Mouse (Mus musculus) kidney, adult 2 months (tissue): ENCODE results near the gene Olfr1137. TPM values are rescaled to one million over a fixed set of nuclear protein-coding genes. Genes with fewer than 3 reads are reported as not detected.

Experiments used
- DNase-seq: peaks from one replicate; pipeline ENCODE4 v3.0.0; 2021
- H3K27ac ChIP-seq: fragments of 200-500 bp; 2 replicates; pipeline ENCODE4 v1.5.1; 2012; ENCODE audit warnings: low read depth, low read length, control low read depth, inconsistent platforms; ENCODE audit not compliant: insufficient read depth
- H3K27me3 ChIP-seq: fragments of 200-500 bp; replicated peaks from 2 replicates; pipeline ENCODE4 v1.6.1; 2012; ENCODE audit warnings: mild to moderate bottlenecking, moderate library complexity, low read length, inconsistent platforms; ENCODE audit not compliant: control insufficient read depth, insufficient read depth
- H3K36me3 ChIP-seq: fragments of 200-500 bp; 2 replicates; pipeline ENCODE4 v1.6.1; 2012; ENCODE audit warnings: mild to moderate bottlenecking, moderate library complexity, low read length, inconsistent platforms; ENCODE audit not compliant: control insufficient read depth, insufficient read depth
- H3K4me1 ChIP-seq: fragments of 200-500 bp; 2 replicates; pipeline ENCODE4 v1.6.1; 2011; ENCODE audit warnings: low read length; ENCODE audit not compliant: control insufficient read depth, insufficient read depth
- H3K4me3 ChIP-seq: fragments of 200-500 bp; 2 replicates; pipeline ENCODE4 v1.5.1; 2011; ENCODE audit warnings: mild to moderate bottlenecking, low read depth, low read length, control low read depth; ENCODE audit not compliant: insufficient read depth
- CTCF ChIP-seq: fragments of 200-500 bp; conservative IDR thresholded peaks from 2 replicates; pipeline ENCODE4 v1.5.1; 2011; ENCODE audit warnings: low read depth, mild to moderate bottlenecking, control low read depth, low read length, moderate library complexity, mixed read lengths; ENCODE audit not compliant: insufficient read depth, insufficient read length
- POLR2A ChIP-seq: fragments of 200-500 bp; IDR thresholded peaks from one replicate; pipeline ENCODE4 v1.6.1; 2011; ENCODE audit warnings: low read depth, low read length, control low read depth
- WGBS: fragments of 180-500 bp; shearing (Covaris S2); methylation state at CpG from one replicate; pipeline ENCODE4 v1.1.7; 2018; 5-methylcytosine and 5-hydroxymethylcytosine counted together
- polyA plus RNA-seq: library from polyadenylated mRNA; depleted of rRNA; stranded (reverse); fragments of >200 nt; gene quantifications from 2 replicates; pipeline ENCODE4 v1.2.3, GENCODE M21; 2012; rRNA removed

The Olfr1137 gene
- polyA plus RNA-seq = not detected in 2 replicates

GRCm38 (mm10) chr2:87713079-87713478 lies at the start of gene Olfr1137:
TSS of gene Olfr1137 (minus strand) at chr2:87713179.
- DNase-seq = no peak
- TF ChIP-seq CTCF = no peak
- no peak for TF ChIP-seq POLR2A
- no peak within 1 kb of the TSS for H3K4me3 ChIP-seq
- H3K4me1 ChIP-seq = no peaks in the 10 kb centered on the region
- H3K27ac ChIP-seq = no peak within 1 kb of the TSS
- H3K36me3 ChIP-seq = no peaks in the 10 kb centered on the region
- H3K27me3 ChIP-seq = no peaks in the 10 kb centered on the region

GRCm38 (mm10) chr2:87753891-87754290 lies 40.9 kb upstream of the Olfr1137 start, which contains the start of gene Olfr1141:
TSS of gene Olfr1141 (minus strand) at chr2:87753991.
- no peak for TF ChIP-seq CTCF
- no peak for TF ChIP-seq POLR2A
- no peaks in the 10 kb centered on the region for H3K4me1 ChIP-seq
- no peaks in the 10 kb centered on the region for H3K27me3 ChIP-seq
- no peak for DNase-seq
- no peaks in the 10 kb centered on the region for H3K36me3 ChIP-seq
- 78% methylated on average over 1 of the region's 1 CpGs for WGBS
- H3K4me3 ChIP-seq = no peak within 1 kb of the TSS
- no peak within 1 kb of the TSS for H3K27ac ChIP-seq

- H3K4me3 ChIP-seq = no peak within 1 kb of the TSS
- TF ChIP-seq POLR2A = no peak
- TF ChIP-seq CTCF = no peak
- 75% methylated on average over 3 of the region's 3 CpGs for WGBS
- no peak for DNase-seq
- no peaks in the 10 kb centered on the region for H3K36me3 ChIP-seq
- no peaks in the 10 kb centered on the region for H3K27me3 ChIP-seq
- no peaks in the 10 kb centered on the region for H3K4me1 ChIP-seq
- no peak within 1 kb of the TSS for H3K27ac ChIP-seq
These were observed 30.5 kb upstream of the Olfr1137 start, which contains the start of gene Olfr1140 for GRCm38 (mm10) chr2:87743452-87743851. TSS of gene Olfr1140 (plus strand) at chr2:87743752.

- WGBS = 69% methylated on average over 1 of the region's 1 CpGs
- TF ChIP-seq POLR2A (no peak), CTCF (no peak)
- Histone ChIP-seq H3K4me3 (no peak within 1 kb of the TSS), H3K27me3 (no peaks in the 10 kb centered on the region), H3K4me1 (no peaks in the 10 kb centered on the region), H3K36me3 (no peaks in the 10 kb centered on the region), H3K27ac (no peak within 1 kb of the TSS)
- DNase-seq = no peak
These were observed 26.9 kb upstream of the Olfr1137 start, which contains the start of gene Olfr1138 for GRCm38 (mm10) chr2:87739878-87740277. TSS of gene Olfr1138 (minus strand) at chr2:87739978.

- Histone ChIP-seq H3K27ac (no peak within 1 kb of the TSS), H3K36me3 (no peaks in the 10 kb centered on the region), H3K4me3 (no peak within 1 kb of the TSS), H3K4me1 (no peaks in the 10 kb centered on the region), H3K27me3 (no peaks in the 10 kb centered on the region)
- no peak for DNase-seq
- TF ChIP-seq POLR2A (no peak), CTCF (no peak)
These were observed 19.1 kb downstream of the Olfr1137 start, which contains the start of gene Olfr1136 for GRCm38 (mm10) chr2:87693847-87694246. TSS of gene Olfr1136 (minus strand) at chr2:87693947.

- 10% methylated on average over 1 of the region's 1 CpGs for WGBS
- no peak within 1 kb of the TSS for H3K27ac ChIP-seq
- TF ChIP-seq CTCF (no peak), POLR2A (no peak)
- H3K27me3 ChIP-seq = no peaks in the 10 kb centered on the region
- H3K36me3 ChIP-seq = no peaks in the 10 kb centered on the region
- no peaks in the 10 kb centered on the region for H3K4me1 ChIP-seq
- no peak for DNase-seq
- H3K4me3 ChIP-seq = no peak within 1 kb of the TSS
These were observed 39.4 kb downstream of the Olfr1137 start, which contains the start of gene Olfr1135 for GRCm38 (mm10) chr2:87673564-87673963. TSS of gene Olfr1135 (minus strand) at chr2:87673664.

Other genes with a start within 250 kb of the Olfr1137 start
- gene Pramel7, start 216.1 kb downstream of the Olfr1137 start, polyA plus RNA-seq = not detected in 2 replicates
- gene Pramel6, start 206.6 kb downstream of the Olfr1137 start, polyA plus RNA-seq = not detected in 2 replicates
- not detected in 2 replicates for gene Olfr153, start 181.4 kb downstream of the Olfr1137 start, polyA plus RNA-seq
- gene Olfr1128, start 167.6 kb downstream of the Olfr1137 start, polyA plus RNA-seq = not detected in 2 replicates
- gene Olfr1129, start 139.3 kb downstream of the Olfr1137 start, polyA plus RNA-seq = not detected in 2 replicates
- gene Olfr1130, start 107.0 kb downstream of the Olfr1137 start, polyA plus RNA-seq = not detected in 2 replicates
- gene Olfr1131, start 86.1 kb downstream of the Olfr1137 start, polyA plus RNA-seq = not detected in 2 replicates
- gene Olfr1132, start 75.6 kb downstream of the Olfr1137 start, polyA plus RNA-seq = not detected in 2 replicates
- gene Olfr1133, start 65.8 kb downstream of the Olfr1137 start, polyA plus RNA-seq = not detected in 2 replicates
- gene Olfr1134, start 54.7 kb downstream of the Olfr1137 start, polyA plus RNA-seq = not detected in 2 replicates
- not detected in 2 replicates for gene Olfr1135, start 39.5 kb downstream of the Olfr1137 start, polyA plus RNA-seq
- not detected in 2 replicates for gene Olfr1136, start 19.2 kb downstream of the Olfr1137 start, polyA plus RNA-seq
- gene Olfr1138, start 26.8 kb upstream of the Olfr1137 start, polyA plus RNA-seq = not detected in 2 replicates
- gene Olfr1140, start 30.6 kb upstream of the Olfr1137 start, polyA plus RNA-seq = not detected in 2 replicates
- not detected in 2 replicates for gene Olfr1141, start 40.8 kb upstream of the Olfr1137 start, polyA plus RNA-seq
- not detected in 2 replicates for gene Olfr152, start 66.3 kb upstream of the Olfr1137 start, polyA plus RNA-seq
- not detected in 2 replicates for gene Olfr1143, start 87.4 kb upstream of the Olfr1137 start, polyA plus RNA-seq
- not detected in 2 replicates for gene Olfr1145, start 96.6 kb upstream of the Olfr1137 start, polyA plus RNA-seq
- not detected in 2 replicates for gene Olfr1148, start 117.4 kb upstream of the Olfr1137 start, polyA plus RNA-seq
- gene Olfr1150-ps1, start 130.8 kb upstream of the Olfr1137 start, polyA plus RNA-seq = not detected in 2 replicates
- not detected in 2 replicates for gene Olfr1151, start 142.7 kb upstream of the Olfr1137 start, polyA plus RNA-seq
- gene Olfr1152, start 153.3 kb upstream of the Olfr1137 start, polyA plus RNA-seq = not detected in 2 replicates
- not detected in 2 replicates for gene Olfr1153, start 181.8 kb upstream of the Olfr1137 start, polyA plus RNA-seq
- not detected in 2 replicates for gene Olfr1154, start 192.0 kb upstream of the Olfr1137 start, polyA plus RNA-seq
- gene Olfr1155, start 232.0 kb upstream of the Olfr1137 start, polyA plus RNA-seq = not detected in 2 replicates
- not detected in 2 replicates for gene Olfr1156, start 239.9 kb upstream of the Olfr1137 start, polyA plus RNA-seq